Mouse (Mus musculus): ENCODE results near the gene Trmt1.

Gene Trmt1

GRCm38 (mm10) chr8:84686191-84687002, at the start of gene Trmt1:
Trmt1 (plus strand) TSS chr8:84686307.
- DNase-seq: peak; percentile 71

- DNase-seq: no peak
Observed at GRCm38 (mm10) chr8:84637946-84638554, 48.1 kb upstream of the Trmt1 start.

GRCm38 (mm10) chr8:84638555-84639161, 47.4 kb upstream of the Trmt1 start:
- DNase-seq: peak; percentile 57

- peak; percentile 96 for DNase-seq
Observed at GRCm38 (mm10) chr8:84639162-84640009, 46.7 kb upstream of the Trmt1 start.

GRCm38 (mm10) chr8:84640010-84640588, 46.0 kb upstream of the Trmt1 start:
- DNase-seq: no peak

GRCm38 (mm10) chr8:84640617-84641294, 45.4 kb upstream of the Trmt1 start:
- DNase-seq: no peak

GRCm38 (mm10) chr8:84641578-84642361, 44.3 kb upstream of the Trmt1 start:
- no peak for DNase-seq

- no peak for DNase-seq
Observed at GRCm38 (mm10) chr8:84643019-84643418, 43.1 kb upstream of the Trmt1 start.

GRCm38 (mm10) chr8:84646800-84647199, 39.3 kb upstream of the Trmt1 start:
- DNase-seq: no peak

GRCm38 (mm10) chr8:84647461-84647901, 38.6 kb upstream of the Trmt1 start:
- DNase-seq: peak; percentile 68

GRCm38 (mm10) chr8:84650213-84650612, 35.9 kb upstream of the Trmt1 start:
- DNase-seq: no peak

GRCm38 (mm10) chr8:84653092-84653631, 32.9 kb upstream of the Trmt1 start:
- no peak for DNase-seq

GRCm38 (mm10) chr8:84654597-84654996, 31.5 kb upstream of the Trmt1 start:
- no peak for DNase-seq

- peak; percentile 49 for DNase-seq
Observed at GRCm38 (mm10) chr8:84655336-84656190, 30.5 kb upstream of the Trmt1 start.

GRCm38 (mm10) chr8:84656191-84656525, 29.9 kb upstream of the Trmt1 start:
- DNase-seq: no peak

GRCm38 (mm10) chr8:84656641-84657126, 29.4 kb upstream of the Trmt1 start:
- peak; percentile 83 for DNase-seq

- DNase-seq: no peak
Observed at GRCm38 (mm10) chr8:84657203-84657602, 28.9 kb upstream of the Trmt1 start.

GRCm38 (mm10) chr8:84657680-84658079, 28.4 kb upstream of the Trmt1 start:
- no peak for DNase-seq

- no peak for DNase-seq
Observed at GRCm38 (mm10) chr8:84658951-84659350, 27.2 kb upstream of the Trmt1 start.

Data from liver (tissue).